Mouse (Mus musculus) lung, postnatal 10 days (tissue): ENCODE measurements around the gene Ccdc33.
A peak's percentile ranks its signal among the peaks of the same experiment; 100 is the strongest.

Experiments
- DNase-seq: peaks from one replicate; pipeline ENCODE4 v3.0.0; 2021

Ccdc33 gene

DNA sequence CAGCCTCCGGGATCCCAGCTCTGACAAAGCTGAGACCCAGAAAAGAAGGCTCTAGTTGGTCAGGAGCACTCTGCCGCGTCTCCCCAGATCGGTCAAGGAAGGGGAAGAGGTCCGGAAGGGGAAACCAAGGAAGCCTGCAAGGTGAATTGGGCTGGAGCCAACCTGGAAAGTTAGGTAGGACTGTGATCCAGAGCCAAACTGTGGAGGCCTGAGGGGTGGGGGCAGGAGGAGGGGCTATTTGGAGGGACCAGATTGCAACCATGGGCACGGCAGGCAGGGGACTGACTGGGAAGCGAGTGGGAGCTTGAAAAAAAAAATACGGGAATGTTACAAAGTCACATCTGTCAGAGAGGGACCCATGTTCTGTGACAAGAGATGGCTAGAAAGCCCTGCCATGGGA, 10.9 kb upstream of the Ccdc33 start:
- no peak for DNase-seq

- DNase-seq: no peak
Observed at GRCm38 (mm10) chr9:58128926-58129413, 10.3 kb upstream of the Ccdc33 start.

DNA sequence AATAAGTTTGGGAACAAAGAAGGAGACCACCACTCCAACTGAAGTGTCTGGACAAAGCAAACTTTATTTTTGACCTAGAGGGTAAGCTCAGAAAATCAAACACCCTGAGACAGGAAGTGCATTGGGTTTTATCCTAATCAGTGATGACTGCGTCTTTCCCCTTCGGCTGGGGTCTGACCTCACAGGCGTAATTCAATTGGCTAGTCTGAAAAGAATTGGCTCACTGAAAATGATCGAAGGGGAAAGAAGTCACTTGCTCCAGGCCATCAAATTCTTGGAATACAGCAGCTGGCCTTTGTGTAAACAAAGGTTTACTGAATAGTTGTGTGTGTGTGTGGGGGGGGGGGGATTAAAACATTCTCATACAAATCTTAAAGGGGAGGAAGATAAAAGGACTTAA, 7.2 kb upstream of the Ccdc33 start:
- no peak for DNase-seq

- DNase-seq: no peak
Observed at GRCm38 (mm10) chr9:58125085-58125484, 6.5 kb upstream of the Ccdc33 start.

- DNase-seq: no peak
Observed at GRCm38 (mm10) chr9:58116024-58116651, 2.5 kb downstream of the Ccdc33 start.

GRCm38 (mm10) chr9:58115297-58115925, 3.2 kb downstream of the Ccdc33 start:
- no peak for DNase-seq

DNA sequence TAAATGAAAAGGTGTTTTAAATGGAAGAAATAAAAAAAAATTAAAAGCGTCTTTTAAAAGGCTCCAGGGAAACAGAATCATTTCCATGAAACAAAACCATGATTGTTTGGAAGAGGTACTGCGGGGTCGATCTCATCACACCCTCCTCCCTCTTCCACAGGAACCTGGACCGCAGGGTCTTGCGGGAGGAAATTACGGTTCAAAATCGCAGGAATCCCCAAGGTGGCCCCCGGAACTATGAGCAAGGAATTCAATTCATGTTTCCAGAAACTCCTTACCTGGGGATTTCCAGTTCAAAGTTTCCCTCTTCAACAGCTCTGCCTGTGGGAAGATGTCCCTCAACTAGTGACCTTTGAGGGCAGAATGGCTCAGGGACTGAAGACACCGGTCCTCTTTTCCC, 4.6 kb downstream of the Ccdc33 start:
- DNase-seq: no peak

GRCm38 (mm10) chr9:58113279-58113884, 5.2 kb downstream of the Ccdc33 start:
- DNase-seq: no peak

GRCm38 (mm10) chr9:58112866-58113278, 5.8 kb downstream of the Ccdc33 start:
- DNase-seq: no peak

DNA sequence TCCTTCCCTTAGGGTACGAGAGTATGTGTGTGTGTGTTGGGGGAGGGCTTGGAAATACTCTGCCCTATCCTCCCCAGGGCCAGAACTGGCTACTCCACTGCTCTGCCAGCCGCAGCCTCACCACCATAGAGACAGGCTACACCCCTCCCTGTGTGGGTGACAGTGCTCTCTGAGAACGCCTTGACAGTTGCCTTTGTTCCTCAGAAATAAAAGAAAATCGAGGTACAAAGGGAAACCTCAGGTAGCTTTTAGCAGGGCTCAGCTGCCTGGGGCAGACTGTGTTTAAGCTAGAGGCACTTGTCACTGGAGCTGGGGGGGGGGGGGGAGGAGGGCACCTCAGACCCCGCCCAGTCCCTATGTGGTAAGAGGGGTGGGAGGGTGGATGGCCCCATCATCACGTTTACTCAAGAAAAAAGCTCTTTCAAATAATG, 6.3 kb downstream of the Ccdc33 start:
- DNase-seq: no peak

DNA sequence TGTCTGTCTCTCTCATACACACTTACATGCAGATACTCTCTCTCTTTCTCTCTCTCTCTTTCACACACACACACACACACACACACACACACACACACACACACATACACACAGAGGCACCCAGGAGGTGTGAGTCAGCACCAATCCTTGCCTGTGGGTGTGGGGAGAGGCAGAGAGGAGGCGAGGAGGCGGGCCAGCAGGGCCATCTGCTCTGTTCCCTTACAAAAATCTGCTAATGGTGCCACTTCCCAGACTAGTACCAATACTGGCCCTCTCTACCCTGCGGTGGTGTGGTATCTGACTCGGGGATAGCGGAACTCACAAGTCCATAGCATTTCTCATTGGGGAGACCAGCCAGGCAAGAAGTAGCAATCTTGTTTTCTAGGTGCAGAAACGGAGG, 7.2 kb downstream of the Ccdc33 start:
- DNase-seq: no peak

GRCm38 (mm10) chr9:58110787-58111186, 7.8 kb downstream of the Ccdc33 start:
- no peak for DNase-seq

DNA sequence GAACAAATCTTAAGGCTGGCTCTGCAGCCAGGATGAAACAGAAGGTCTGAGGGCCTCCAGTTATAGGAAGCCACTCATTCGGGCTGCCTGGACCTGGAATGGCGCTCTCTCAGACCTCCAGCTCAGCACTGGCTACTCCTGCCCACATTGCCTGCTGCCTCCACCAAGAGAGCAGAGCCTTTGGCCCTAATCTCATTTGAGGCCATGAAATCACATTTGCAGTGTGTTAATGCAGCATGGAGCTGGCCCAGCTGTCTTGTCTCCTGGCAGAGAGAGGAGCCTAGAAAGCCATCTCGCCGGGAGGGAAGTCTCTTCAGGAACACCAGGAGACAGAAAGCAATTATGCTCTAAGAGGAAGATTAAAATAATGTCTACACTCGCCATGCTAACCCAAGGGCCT, 11.1 kb downstream of the Ccdc33 start:
- no peak for DNase-seq

DNA sequence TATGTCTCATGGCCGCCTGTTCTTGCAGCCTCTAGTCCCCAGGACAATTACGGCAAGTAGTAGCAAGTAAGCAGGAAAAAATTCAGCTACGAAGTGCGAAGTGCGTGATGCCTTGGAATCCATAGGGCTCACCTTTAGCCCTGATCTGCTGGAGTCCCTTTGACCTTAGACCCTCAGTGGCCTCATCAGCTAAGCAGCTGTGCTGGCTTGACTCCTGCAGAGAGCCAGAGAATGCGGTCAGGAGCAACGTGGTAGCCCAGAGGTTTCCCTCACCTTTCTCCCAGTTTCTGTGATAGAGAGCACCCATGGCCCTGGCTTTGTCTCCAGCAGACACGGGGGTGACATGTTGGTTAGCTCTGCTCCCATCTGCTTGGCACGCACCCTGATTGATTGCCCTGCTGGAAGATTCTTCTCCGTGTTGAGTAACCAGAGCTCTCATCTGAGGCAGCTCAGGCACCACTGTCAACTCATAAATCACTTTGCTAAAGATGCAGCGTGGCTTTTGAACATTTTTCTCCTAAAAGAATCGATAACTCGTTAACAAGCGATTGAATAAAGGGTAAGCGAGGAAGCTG, 12.9 kb downstream of the Ccdc33 start:
- no peak for DNase-seq

DNA sequence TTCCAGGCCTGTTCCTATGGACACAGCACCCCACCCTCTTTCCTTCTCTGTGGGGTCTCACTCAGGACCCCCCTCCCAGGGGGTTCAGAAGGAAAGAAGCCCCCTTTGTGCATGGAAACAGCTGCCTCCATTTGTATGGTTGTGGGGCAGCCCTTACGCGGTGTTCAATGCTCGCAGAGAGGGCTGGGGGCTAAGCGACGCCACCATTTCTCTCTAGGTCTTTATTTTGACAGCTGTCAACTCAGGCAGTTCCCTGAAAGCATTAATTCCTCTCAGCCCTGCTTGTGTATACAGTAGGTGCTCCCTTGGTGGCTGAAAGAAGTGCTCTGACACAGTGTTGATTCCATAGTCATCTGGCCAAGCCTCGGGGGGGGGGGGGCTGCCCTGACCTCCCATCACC, 15.0 kb downstream of the Ccdc33 start:
- no peak for DNase-seq

- no peak for DNase-seq
Observed at GRCm38 (mm10) chr9:58102013-58102412, 16.6 kb downstream of the Ccdc33 start.

DNA sequence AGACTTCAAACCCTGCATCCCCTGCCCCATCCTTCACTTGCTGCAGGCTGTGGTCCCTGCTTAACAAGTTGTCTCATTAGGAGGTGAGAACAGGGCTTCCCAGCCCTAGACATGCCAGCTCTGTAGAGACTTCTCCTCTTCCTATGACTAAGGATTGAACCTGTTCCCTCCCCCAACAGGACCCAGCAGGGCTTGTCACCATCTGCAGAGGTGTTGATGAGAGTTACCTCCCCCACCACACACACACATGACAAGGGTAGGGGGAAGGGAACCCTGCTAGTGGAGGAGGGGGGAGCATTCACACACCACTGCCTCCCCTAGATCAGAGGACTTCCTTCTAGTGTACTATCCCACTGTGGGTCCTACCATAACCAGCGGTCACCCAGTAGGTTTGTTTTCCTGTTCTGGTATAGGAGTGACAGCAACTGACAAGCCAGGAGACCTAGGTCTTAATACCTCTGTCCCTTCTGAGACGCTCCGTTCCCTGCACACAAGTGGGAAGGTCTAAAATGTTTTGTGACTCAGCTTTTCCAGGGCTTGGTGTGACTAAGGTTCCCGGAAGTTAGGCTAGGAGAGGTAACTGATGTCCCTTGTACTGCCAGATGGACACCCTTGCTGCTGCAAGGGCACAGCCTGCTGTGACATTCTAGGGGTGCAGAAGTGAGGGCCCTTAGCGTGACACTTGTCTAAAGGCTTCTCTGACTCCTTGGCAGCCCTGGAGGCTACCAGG, 18.6 kb downstream of the Ccdc33 start:
- no peak for DNase-seq

DNA sequence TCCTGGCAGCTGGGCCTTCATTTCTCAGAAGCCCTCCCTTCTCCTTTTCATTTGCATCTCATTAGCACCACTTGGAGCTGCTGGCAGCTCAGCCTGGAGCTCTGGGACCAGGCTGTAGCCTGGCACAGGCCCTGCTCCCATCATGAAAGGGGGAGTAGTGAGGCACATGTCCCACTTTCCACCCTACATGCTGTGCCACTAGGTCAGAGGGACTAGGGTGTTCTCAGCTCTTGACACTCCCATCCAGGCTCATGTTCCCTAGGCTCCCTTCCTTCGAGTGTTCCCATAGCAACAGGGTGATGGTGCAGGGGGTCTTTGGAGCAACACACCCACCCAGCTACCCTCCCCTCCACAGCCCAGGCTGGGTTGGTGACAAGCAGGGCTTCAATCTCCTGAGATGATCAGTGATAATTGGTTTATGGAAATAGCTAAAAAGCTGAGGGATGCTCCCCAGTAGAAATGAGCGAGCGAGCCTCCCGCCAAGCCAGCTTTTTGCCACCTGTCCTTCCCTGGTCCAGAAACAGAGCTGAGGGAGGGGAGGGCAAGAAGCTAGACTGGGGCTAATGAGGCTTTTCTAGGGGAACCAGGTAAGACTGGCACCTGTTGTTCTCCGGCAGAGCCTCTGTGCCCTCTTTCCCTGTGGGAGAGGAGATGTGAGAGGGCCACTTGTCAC, 21.9 kb downstream of the Ccdc33 start:
- no peak for DNase-seq

DNA sequence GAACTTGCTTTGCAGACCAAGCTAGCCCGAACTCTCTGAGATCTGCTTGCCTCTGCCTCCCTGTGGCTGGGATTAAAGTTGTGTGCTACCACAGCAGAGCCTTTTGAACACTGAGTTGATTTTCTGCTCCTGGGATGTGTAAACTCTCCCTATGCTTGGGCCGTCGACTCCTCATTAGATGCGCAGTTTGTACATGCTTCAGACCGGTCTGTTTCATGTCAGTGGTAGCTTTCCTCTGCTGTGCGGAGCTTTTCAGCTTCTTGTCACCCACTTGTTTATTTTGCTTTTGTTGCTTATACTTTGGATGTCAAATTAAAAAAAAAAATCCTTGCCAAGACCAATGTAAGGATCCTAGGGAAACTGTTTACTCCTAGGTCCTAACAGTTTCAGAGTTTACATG, 22.6 kb downstream of the Ccdc33 start:
- no peak for DNase-seq

DNA sequence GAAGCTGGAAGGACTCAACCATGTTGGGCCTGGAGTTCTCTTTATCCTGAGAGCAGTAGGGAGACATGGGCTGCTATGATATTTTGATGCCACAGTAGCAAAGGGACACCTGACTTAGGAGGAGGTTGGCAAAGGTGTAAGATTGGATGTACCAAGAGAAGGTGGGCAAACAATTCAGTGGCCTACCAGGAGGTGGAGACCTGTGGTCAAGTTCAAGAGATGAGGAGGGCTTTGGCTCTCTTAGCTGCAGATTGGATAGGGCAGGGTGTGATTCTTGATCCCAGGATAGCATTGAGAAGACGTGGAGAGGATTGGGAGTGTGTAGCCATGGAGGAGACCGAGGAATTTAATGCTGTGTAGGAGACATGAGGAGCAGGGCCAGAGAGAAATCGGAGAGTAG, 24.8 kb downstream of the Ccdc33 start:
- DNase-seq: no peak

GRCm38 (mm10) chr9:58092581-58093269, 25.9 kb downstream of the Ccdc33 start:
- DNase-seq: peak; percentile 61
